Mouse (Mus musculus): ENCODE results near the gene Polr2i.
"Not testable (repeated sequence)": the region's sequence is repeated elsewhere in the genome, so short reads cannot be mapped to it uniquely, and the experiment has no call there.

Polr2i gene

DNA sequence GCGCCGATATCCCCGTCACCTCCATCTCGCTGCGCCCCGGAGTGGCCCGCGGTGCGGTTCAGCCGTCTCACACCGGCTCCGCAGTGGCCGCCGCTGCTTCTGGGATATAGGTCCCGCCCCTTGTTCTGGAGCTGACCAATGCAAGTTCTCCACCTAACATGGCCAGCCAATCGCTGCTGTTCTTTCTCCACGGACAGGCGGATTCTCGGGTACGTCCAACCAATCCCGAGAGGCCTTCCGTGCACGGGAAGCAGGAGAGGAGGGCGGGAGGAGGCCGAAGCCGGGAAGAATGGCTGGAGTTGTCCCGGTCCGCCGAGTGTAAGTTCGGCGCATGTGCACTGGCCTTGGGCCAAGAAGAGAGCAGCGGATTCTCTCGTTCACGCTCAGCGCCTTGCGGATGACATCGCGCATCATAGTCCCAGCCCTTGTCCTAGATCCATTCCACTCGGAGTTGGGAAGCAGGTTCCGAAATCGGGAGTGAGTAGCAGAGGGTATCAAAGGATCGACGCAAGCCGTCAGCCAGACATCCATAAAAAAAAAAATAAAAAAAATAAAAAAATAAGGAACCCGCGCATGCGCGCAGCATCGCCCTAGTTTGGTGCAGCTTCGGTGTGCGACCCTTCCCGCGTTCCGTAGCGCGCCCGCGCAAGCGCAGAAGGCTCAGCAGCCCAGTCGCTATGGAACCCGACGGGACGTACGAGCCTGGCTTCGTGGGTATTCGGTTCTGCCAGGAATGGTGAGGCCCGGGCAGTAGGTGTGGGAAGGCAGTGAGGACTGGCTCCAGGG is at the start of gene Polr2i, which contains the start of gene Tbcb:
TSS of gene Polr2i (plus strand) at position 280 of the 786 bp plus-strand sequence.
TSS of gene Tbcb (minus strand) at position 604 of the 786 bp plus-strand sequence.
- peak; percentile 99 for DNase-seq (ENCODE audit: low read depth, low spot score)

DNA sequence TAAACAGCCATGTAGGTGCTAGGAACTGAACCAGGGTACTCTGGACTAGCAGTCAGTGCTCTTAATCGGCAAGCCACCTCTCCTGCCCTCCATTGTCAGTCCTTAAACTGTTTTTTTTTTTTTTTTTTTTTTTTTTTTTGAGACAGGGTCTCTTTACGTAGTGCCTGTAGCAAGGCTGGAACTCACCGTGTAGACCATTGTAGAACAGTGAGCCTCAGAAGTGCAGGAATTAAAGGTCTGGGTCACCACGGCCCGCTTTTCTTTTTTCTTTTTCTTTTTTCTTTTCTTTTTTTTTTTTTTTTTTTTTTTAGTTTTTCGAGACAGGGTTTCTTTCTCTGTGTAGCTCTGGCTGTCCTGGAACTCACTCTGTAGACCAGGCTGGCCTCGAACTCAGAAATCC is 48.6 kb upstream of the Polr2i start:
- not testable (repeated sequence) for DNase-seq (ENCODE audit: low read depth, low spot score)

DNA sequence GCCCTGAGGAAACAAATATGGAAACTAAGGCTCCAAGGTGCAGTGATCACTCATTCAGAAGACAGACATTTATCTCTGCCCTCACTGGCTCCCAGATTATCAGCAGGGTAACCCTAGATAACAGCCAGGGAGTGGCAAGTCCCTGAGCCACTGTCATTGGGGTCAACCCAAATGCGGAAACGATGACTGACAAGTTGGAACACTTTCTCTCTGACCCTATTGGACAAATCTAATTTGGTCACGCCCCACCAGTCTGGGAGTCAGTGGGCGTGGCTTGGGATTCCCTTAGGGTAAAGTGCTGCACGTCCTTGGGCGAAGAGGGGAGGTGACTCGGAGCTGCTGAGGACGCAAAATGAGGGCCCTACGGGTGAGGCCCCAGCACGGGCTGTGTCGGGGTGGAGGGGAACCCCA is 47.9 kb upstream of the Polr2i start, which contains the start of gene Cox7a1:
TSS of gene Cox7a1 (plus strand) at position 266 of the 411 bp plus-strand sequence.
- DNase-seq (ENCODE audit: low read depth, low spot score): no peak

DNA sequence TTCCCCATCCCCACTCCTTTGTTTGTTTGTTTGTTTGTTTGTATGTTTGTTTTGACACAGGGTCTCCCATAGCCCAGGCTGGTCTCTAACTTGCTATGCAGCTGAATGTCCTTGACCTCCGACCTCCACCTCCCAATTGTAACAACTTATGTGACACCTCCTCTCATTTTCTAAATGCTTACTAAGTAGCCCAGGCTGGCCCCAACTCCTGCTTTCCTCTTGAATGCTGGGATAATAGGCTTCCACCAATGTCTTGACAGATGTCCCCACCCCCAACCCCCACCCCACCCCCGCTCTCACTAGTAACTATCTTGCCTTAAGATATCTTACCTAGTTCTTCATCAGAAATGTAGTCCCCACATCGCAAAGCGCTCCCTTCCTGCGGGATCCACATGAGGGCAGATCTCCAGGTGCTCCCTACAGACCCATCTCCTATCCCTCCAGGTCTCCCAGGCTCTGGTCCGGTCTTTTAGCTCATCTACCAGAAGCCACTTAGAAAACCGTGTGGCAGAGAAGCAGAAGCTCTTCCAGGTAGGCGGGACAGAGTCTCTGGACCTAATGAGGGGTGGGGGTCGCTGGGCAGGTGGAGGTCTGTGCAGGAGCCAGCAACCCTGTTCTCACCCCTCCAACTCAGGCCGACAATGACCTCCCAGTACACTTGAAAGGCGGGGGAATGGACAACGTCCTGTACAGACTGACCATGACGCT is 47.0 kb upstream of the Polr2i start:
- DNase-seq (ENCODE audit: low read depth, low spot score): no peak

DNA sequence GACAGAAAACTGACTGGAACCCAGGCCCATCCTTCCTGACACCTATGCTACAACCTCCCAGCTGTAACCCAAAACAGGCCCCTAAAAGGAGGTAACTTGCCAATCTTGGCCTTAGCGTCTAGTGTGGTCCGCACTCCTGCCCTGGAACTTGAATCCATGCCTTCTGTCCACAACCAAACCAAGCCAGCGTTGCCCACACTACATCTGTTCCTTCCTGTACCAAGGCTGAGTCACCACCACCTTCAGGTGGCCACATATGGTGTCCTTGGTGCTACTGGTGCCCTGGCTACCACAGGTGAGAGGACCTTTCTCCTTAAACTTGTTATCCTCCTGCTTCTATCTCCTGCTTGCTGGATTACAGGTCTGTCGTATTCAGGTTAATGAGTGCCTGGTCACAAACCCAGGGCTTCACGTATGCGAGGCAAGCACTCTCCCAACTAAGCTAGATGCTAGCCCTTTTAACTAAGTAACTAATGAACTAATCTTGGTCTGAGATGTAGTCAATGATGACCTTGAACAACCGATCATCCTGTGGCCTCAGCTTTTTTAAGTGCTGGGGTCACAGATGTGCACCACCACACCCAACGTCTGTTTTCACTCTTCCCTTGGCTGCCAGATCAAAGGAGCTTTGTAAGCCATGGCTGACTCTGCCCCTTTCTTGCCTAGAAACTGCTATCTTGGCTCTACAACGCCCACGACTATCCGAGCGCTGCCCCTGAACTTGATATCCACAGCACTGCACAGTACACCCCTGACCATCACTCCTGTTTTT is 43.2 kb upstream of the Polr2i start:
- DNase-seq (ENCODE audit: low read depth, low spot score): no peak

DNA sequence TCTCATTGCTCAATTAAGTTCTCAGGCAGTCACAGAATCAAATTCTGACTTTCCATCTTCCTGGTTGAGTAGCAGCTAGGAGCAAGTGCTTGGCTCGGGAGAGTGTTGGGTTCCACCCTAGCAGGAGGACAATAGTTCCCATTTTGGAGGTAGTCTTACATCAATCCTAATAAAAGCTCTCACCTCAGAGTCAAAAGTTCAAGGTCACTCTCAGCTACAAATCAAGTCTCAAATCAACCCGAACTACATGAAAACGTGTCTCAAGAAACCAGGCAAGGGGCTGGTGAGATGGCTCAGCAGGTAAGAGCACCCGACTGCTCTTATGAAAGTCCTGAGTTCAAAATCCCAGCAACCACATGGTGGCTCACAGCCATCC is 42.6 kb upstream of the Polr2i start:
- DNase-seq (ENCODE audit: low read depth, low spot score): no peak

DNA sequence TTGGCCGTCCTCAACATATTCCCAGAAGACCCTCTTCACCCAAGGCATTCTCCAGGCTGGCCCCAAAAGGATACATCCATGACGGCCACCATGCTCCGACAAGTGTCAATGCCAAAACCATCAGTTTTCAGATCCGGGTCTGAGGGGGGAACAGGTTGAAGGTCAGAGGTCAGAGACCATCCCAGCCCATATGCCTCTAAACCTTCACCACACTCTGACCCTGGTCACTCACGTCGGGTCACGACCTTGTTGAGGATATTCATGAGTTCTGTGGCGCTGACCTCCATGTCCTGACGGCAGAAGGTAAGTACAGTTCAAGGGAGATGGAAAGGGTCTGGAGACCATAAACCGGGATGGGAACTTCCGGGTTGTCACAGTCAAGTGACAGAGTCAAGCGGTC is 39.7 kb upstream of the Polr2i start:
- no peak for DNase-seq (ENCODE audit: low read depth, low spot score)

DNA sequence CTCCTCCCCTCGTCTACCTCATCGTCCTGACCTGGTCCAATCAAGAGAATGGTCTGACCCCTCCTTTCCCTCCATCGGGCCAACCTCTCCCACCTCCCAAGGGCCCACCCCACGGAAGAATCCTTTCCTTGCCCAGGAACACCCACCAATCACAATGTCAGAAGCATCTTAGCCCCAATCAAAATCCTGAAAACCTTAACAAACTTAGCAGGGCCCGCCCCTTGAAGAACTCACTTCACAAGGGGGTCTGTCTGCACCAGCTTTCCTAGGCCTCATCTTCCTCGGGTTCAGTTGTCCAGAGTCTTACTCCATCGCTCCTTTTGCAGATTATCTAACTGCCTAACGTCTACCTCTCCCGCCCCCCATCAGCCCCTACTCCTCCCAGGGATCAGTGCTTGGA is 38.7 kb upstream of the Polr2i start:
- DNase-seq (ENCODE audit: low read depth, low spot score): no peak

DNA sequence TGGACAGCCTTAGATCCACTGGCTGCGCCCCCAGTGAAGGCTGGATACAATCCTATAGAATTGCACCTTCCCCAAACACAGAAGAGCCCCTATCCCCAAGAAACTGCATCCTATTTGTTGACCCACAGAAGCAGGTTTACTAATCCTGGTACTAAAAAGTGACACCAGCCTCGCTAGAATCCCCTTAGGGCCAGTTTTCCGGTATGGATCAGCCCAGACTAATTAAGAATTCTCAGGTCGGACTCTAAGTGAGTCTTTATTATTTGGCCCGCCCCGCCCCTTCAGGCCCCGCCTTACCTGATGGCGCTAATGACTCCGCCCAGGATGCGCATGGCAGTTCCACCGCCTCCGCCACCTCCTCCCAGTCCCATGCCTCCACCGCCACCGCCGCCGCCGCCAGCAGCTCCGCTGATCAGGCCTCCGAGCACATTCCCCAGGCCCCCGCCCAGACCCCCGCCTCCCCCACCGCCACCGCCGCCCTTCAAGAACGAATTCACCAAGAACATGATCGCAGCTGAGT is 38.1 kb upstream of the Polr2i start:
- no peak for DNase-seq (ENCODE audit: low read depth, low spot score)

DNA sequence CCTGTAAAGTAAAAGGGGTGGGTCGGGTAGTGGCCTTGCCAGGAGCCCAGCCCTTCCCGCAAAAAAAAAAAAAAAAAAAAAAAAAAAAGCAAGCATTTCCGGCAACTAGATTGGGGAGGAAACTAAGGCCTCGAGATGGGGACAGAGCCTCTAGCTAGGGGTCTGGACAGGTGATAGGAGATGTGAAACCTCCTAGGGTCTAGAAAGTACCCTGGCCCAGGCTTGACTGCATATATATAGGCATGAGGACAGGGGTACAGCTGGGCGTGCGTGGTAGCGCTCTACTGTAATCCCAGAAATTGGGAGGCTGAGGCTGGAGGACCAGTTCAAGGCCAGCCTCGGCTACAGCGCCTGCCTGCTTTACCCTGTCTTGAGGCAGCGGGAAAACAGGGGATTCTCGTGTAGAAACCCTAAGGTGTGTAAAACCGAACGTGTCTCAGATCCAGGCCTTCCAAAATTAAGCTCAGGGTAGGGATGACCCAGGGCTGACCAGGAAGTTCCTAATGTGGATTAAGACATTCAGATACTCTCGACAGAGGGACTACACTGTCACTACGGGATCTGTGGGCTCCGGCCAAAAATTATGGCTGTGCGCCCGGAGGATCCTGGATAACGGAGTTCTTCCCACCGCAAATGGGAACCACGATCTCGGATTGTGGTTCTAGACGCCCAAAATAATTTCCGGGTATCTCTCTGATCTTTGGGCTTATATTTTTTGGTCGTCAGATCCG is 37.5 kb upstream of the Polr2i start:
- DNase-seq (ENCODE audit: low read depth, low spot score): no peak

DNA sequence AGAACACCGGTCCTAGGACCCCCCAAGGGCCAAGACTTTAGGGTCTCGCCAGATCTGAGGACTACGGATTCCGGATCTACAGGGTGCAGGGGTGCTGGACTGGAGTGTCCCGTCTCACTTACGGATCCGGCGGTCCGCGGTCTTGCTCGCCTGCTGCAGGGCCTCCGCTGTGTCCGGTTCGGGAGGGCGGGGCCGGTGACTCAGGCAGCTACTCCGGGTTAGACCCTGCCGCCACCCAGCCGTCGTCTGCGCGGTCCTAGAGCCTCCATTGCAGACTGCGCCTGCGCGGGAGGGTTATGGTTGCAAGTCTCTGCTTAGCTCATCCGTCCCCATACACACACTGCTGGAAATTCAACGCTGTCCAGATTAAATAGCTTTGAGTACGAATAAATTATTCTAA is 36.9 kb upstream of the Polr2i start:
- DNase-seq (ENCODE audit: low read depth, low spot score): peak; percentile 80

DNA sequence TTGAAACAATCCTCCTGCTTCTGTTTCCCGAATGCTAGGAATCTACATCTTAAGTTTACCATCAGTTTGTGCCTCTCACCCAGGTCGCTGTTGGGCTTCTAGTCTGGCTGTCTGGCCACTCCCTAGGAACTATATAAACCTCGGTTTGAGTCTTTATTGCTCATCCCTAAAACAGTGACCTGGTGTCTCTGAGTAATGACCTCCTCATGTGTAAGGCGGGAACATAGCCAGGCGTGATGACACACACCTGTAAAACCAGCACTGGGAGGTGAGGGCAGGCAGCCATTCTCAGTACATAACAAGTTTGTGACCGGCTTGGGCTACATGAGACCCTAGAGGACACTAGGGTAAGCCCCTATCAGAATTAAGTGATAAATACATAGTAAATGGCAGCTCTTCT is 36.3 kb upstream of the Polr2i start:
- no peak for DNase-seq (ENCODE audit: low read depth, low spot score)

DNA sequence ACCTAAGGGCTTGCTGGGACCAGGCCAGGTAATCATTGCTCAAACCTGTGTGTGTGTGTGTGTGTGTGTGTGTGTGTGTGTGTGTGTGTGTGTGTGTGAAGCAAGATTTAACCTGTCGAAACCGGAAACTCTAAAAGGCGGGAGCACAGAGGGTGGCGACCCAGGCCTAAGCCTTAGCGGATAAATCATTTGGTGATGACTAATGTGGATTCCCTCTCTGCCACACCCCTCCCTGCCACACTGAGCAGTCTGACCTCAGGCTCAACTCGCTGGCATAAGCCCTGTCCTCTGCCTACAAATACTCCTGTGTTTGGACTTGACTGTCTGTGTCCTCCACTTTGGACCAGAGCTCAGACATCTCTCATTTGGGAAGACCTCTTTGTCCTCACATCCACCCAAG is 35.6 kb upstream of the Polr2i start:
- DNase-seq (ENCODE audit: low read depth, low spot score): no peak

DNA sequence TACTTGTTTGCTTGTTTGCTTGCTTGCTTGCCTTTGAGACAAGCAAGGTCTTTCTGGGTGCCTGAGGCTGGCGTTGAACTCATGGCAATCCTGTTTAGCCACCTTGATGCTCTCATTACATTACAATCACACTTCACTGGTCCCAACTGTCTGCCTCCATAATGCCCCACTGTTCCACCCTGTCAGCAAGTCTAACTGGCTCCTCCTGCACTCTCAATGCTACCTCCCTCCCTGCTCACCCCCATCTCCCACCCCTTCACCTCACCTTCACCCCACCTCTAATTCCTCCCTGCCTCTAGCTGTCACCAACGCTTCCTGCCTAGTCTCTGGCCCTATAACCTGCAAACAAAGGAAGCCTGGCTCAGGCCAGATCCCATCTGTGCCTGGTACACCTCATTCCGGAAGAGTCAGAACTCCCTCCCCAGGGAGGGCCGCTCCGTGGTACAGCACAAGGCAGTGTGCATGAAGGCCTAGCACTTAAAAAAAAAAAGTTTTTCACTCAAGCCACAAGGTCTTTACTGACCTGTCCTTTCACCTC is 34.1 kb upstream of the Polr2i start:
- DNase-seq (ENCODE audit: low read depth, low spot score): no peak

DNA sequence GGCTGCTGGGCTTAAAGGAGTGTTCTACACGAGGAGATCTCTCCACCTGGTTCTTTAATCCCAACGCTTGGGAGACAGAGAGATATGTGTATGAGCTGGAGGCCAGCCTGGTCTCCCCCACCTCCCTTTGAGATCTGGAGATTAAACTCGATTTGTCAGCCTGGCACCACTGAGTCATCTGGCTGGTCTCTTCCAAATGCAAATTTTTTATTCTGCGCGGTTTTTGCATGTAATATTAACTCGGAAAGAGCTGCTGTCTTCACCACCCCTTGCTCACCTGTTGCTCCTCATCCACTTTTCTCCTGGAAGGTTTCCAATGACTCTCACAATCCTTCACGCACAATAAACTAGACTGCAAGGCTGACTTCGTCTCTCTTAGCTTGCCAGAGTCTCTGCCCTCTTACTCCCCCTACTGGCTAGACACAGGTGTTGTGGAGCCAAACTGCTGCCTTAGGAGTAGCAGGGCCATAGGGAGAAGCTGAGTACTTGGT is 33.2 kb upstream of the Polr2i start, which contains the start of gene Capns1:
TSS of gene Capns1 (minus strand) at position 331 of the 491 bp plus-strand sequence.
- DNase-seq (ENCODE audit: low read depth, low spot score): no peak

DNA sequence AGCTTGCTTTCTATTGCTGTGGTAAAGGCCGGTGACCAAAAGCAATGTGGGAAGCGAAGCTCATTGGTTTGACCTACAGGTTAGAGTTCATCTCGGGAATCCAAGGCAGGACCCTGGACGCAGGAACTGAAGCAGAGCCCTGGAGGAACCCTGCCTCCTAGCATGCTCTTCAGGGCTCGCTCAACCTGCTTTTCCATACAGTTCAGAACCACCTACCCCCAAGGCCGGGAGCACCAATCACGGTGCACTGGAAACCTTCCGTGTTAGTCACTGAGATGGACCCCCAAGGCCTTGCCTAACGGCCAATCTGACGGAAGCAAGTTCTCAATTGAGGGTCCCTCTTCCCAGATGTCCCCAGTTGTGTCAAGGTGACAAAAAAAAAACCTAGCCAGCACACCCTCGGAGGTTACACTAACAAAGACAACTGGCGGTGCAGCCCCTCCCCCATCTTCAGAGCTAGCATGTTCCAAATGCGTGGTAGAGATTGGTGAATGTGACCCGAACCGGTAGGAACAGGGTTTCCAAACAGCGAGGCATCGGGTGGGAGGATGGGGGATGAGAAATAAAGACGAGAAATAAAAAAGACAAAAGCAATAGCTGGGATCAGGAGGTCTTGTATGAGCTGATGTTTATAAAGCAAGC is 32.1 kb upstream of the Polr2i start:
- DNase-seq (ENCODE audit: low read depth, low spot score): no peak

DNA sequence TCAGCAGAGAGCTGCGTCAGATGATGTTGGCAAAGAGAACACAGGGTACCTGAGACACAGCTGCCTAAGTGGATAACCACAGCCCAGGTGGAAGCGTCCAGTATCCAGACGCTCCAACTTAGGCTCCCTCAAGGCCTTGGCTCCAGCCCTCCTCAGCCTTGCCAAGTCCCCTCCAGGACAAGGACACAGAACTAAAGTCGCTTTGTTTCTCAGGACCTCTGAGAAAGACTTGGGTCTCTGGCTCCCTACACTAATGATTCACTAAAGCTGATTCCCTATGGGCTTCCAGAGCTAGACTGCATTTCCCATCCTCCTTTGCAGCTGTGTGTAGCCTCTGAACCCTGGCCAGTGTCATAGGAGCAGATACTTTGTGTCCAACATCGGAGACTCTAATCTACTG is 31.5 kb upstream of the Polr2i start:
- no peak for DNase-seq (ENCODE audit: low read depth, low spot score)

DNA sequence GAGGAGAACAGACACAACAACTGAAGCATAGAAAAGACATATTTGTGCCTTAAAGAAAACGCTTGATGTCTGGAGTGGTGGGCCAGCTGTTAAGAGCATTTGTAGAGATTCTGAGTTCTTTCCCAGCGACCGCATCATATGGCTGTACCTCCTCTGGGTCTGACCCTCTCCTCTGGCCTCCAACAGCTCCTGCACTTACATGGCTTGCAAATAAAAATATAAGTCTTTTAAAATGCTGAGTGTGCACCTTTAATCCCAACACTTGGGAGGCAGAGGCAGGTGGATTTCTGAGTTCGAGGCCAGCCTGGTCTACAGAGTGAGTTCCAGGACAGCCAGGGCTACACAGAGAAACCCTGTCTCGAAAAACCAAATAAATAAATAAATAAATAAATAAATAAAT is 31.1 kb upstream of the Polr2i start:
- not testable (repeated sequence) for DNase-seq (ENCODE audit: low read depth, low spot score)

DNA sequence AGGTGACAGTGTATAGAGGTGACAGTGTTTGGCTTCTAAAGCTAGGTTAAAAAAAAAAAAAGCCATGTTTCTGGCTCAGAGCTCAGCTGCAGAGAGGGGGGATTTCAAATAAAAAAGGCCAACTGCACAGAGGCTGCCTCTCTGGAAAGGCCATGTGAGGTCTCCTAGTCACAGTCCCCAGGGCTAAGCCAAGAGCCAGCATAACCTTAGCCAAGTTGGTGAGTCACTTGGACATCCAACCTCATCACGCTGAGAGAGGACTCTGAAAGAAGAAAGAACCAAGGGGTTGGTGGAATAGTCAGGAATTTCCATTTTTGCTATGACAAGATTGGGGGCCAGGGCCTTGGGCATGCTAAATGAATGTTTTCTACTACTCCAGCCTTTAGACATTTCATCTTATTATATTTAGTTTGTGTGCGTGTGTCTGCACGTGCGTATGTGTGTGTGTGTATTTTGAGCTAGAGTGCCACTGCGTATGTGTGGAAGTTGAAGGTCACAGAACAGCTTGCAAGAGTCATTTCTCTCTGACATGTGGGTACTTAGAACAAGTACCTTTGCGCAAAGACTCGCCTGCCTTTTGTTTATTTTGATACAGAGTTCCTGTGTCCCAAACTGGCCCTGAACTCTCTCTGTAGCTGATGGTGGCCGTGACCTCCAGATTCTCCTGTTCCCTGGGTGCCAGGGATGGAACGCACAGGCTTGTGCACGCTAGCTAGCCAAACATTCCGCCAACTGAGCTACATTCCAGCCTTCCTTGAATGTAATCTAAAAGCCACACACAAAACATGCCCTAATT is 28.7 kb upstream of the Polr2i start:
- no peak for DNase-seq (ENCODE audit: low read depth, low spot score)

Data from brain, embryonic 18.5 days (tissue).